Mouse (Mus musculus): ENCODE data around the gene Gm5751. TPM values are rescaled to one million over a fixed set of nuclear protein-coding genes. Genes with fewer than 3 reads are reported as not detected.

Gm5751 gene
- total and polyA plus RNA-seq, 3 experiments, result 0.51 TPM; not detected in 2

- no peak for DNase-seq (ENCODE audit: extremely low read depth)
- H3K9ac ChIP-seq (ENCODE audit: insufficient read depth, low read depth), result no peak overlapping the region
- in situ Hi-C loops (cut with MboI; ENCODE audit: low pct_ligation_motif_present, low pct_unique_long_range_greater_than_20kb, low sequenced_read_pairs), result no loop called here
These were observed 53.3 kb downstream of the Gm5751 start for GRCm38 (mm10) chrX:8927308-8927707.

More at GRCm38 (mm10) chrX:8927308-8927707, 53.3 kb downstream of the Gm5751 start:
- H3K9me3 ChIP-seq (replicated peaks; ENCODE audit: low read length), result no peaks in the 10 kb centered on the region
- dilution Hi-C loops (cut with MboI; ENCODE audit: extremely low pct_ligation_motif_present, extremely low pct_unique_long_range_greater_than_20kb, low sequenced_read_pairs), result no loop called here
- H3K4me1 ChIP-seq (ENCODE audit: control insufficient read depth in 1 of 2, insufficient read depth in 2 of 2), result no peaks in the 10 kb centered on the region
- no peak overlapping the region for H3K4me3 ChIP-seq (replicated peaks in 1 of 3; ENCODE audit: low read depth in 2 of 3, low read length in 2 of 3, poor library complexity in 1 of 3)
- H3K36me3 ChIP-seq (replicated peaks in 1 of 2; ENCODE audit: control insufficient read depth in 1 of 2, insufficient read depth in 1 of 2, low read length in 1 of 2), result no peaks in the 10 kb centered on the region
- no peaks in the 10 kb centered on the region for H3K27me3 ChIP-seq (replicated peaks)
- H3K4me2 ChIP-seq (ENCODE audit: insufficient read depth, low read depth, poor library complexity, severe bottlenecking), result no peak overlapping the region
- no peaks in the 10 kb centered on the region for H3K79me2 ChIP-seq (replicated peaks; ENCODE audit: control insufficient read depth, extremely low read depth, insufficient read depth, poor library complexity, severe bottlenecking)
- TF ChIP-seq NRF1 (IDR thresholded peaks at IDR 0.05; ENCODE audit: low read depth, low read length) (no peak), USF1 (IDR thresholded peaks at IDR 0.05; ENCODE audit: low read depth, low read length) (no peak)
- H3K27ac ChIP-seq (ENCODE audit: insufficient read depth, low read depth), result no peak overlapping the region

Other genes with a start within 250 kb of the Gm5751 start
- not detected in 2 replicates for gene Ssxb8, start 183.4 kb upstream of the Gm5751 start, total RNA-seq (2012; rRNA removed)
- gene Ssxb8, start 183.4 kb upstream of the Gm5751 start, total RNA-seq (2014; rRNA removed), result not detected in 2 replicates
- not detected in 2 replicates for gene Ssxb8, start 183.4 kb upstream of the Gm5751 start, polyA plus RNA-seq (2012; ENCODE audit: insufficient read length, low read depth)
- not detected in 2 replicates for gene Ssx9, start 125.8 kb upstream of the Gm5751 start, total RNA-seq (2012; rRNA removed)
- not detected in 2 replicates for gene Ssx9, start 125.8 kb upstream of the Gm5751 start, total RNA-seq (2014; rRNA removed)
- not detected in 2 replicates for gene Ssx9, start 125.8 kb upstream of the Gm5751 start, polyA plus RNA-seq (2012; ENCODE audit: insufficient read length, low read depth)
- gene Ssxb5, start 70.6 kb upstream of the Gm5751 start, total RNA-seq (2012; rRNA removed), result not detected in 2 replicates
- gene Ssxb5, start 70.6 kb upstream of the Gm5751 start, total RNA-seq (2014; rRNA removed), result not detected in 2 replicates
- gene Ssxb5, start 70.6 kb upstream of the Gm5751 start, polyA plus RNA-seq (2012; ENCODE audit: insufficient read length, low read depth), result not detected in 2 replicates
- gene Gm6592, start 30.3 kb upstream of the Gm5751 start, total RNA-seq (2012; rRNA removed), result not detected in 2 replicates
- gene Gm6592, start 30.3 kb upstream of the Gm5751 start, total RNA-seq (2014; rRNA removed), result not detected in 2 replicates
- gene Gm6592, start 30.3 kb upstream of the Gm5751 start, polyA plus RNA-seq (2012; ENCODE audit: insufficient read length, low read depth), result not detected in 2 replicates
- gene B630019K06Rik, start 18.1 kb downstream of the Gm5751 start, total RNA-seq (2012; rRNA removed), result not detected in 2 replicates
- 0.08 TPM in 1 of 2 replicates, not detected in the other for gene B630019K06Rik, start 18.1 kb downstream of the Gm5751 start, total RNA-seq (2014; rRNA removed)
- 0.11 TPM in 1 of 2 replicates, not detected in the other for gene B630019K06Rik, start 18.1 kb downstream of the Gm5751 start, polyA plus RNA-seq (2012; ENCODE audit: insufficient read length, low read depth)
- not detected in 2 replicates for gene Fthl17b, start 88.7 kb downstream of the Gm5751 start, total RNA-seq (2012; rRNA removed)
- gene Fthl17b, start 88.7 kb downstream of the Gm5751 start, total RNA-seq (2014; rRNA removed), result not detected in 2 replicates
- gene Fthl17b, start 88.7 kb downstream of the Gm5751 start, polyA plus RNA-seq (2012; ENCODE audit: insufficient read length, low read depth), result not detected in 2 replicates
- not detected in 2 replicates for gene Fthl17c, start 102.3 kb downstream of the Gm5751 start, total RNA-seq (2012; rRNA removed)
- not detected in 2 replicates for gene Fthl17c, start 102.3 kb downstream of the Gm5751 start, total RNA-seq (2014; rRNA removed)
- gene Fthl17c, start 102.3 kb downstream of the Gm5751 start, polyA plus RNA-seq (2012; ENCODE audit: insufficient read length, low read depth), result not detected in 2 replicates
- 0.21 TPM in 1 of 2 replicates, not detected in the other for gene Fthl17d, start 112.5 kb downstream of the Gm5751 start, total RNA-seq (2012; rRNA removed)
- gene Fthl17d, start 112.5 kb downstream of the Gm5751 start, total RNA-seq (2014; rRNA removed), result not detected in 2 replicates
- gene Fthl17d, start 112.5 kb downstream of the Gm5751 start, polyA plus RNA-seq (2012; ENCODE audit: insufficient read length, low read depth), result not detected in 2 replicates
- not detected in 2 replicates for gene Fthl17e, start 159.2 kb downstream of the Gm5751 start, total RNA-seq (2012; rRNA removed)
- gene Fthl17e, start 159.2 kb downstream of the Gm5751 start, total RNA-seq (2014; rRNA removed), result not detected in 2 replicates
- gene Fthl17e, start 159.2 kb downstream of the Gm5751 start, polyA plus RNA-seq (2012; ENCODE audit: insufficient read length, low read depth), result not detected in 2 replicates
- gene Fthl17f, start 188.8 kb downstream of the Gm5751 start, total RNA-seq (2012; rRNA removed), result not detected in 2 replicates
- gene Fthl17f, start 188.8 kb downstream of the Gm5751 start, total RNA-seq (2014; rRNA removed), result not detected in 2 replicates
- gene Fthl17f, start 188.8 kb downstream of the Gm5751 start, polyA plus RNA-seq (2012; ENCODE audit: insufficient read length, low read depth), result not detected in 2 replicates
- not detected in 2 replicates for gene 4930402K13Rik, start 230.3 kb downstream of the Gm5751 start, total RNA-seq (2012; rRNA removed)
- not detected in 2 replicates for gene 4930402K13Rik, start 230.3 kb downstream of the Gm5751 start, total RNA-seq (2014; rRNA removed)
- gene 4930402K13Rik, start 230.3 kb downstream of the Gm5751 start, polyA plus RNA-seq (2012; ENCODE audit: insufficient read length, low read depth), result not detected in 2 replicates

Measured in CH12.LX (cell line).